Mouse (Mus musculus): ENCODE measurements around the gene Hypk.

Gene Hypk

DNA sequence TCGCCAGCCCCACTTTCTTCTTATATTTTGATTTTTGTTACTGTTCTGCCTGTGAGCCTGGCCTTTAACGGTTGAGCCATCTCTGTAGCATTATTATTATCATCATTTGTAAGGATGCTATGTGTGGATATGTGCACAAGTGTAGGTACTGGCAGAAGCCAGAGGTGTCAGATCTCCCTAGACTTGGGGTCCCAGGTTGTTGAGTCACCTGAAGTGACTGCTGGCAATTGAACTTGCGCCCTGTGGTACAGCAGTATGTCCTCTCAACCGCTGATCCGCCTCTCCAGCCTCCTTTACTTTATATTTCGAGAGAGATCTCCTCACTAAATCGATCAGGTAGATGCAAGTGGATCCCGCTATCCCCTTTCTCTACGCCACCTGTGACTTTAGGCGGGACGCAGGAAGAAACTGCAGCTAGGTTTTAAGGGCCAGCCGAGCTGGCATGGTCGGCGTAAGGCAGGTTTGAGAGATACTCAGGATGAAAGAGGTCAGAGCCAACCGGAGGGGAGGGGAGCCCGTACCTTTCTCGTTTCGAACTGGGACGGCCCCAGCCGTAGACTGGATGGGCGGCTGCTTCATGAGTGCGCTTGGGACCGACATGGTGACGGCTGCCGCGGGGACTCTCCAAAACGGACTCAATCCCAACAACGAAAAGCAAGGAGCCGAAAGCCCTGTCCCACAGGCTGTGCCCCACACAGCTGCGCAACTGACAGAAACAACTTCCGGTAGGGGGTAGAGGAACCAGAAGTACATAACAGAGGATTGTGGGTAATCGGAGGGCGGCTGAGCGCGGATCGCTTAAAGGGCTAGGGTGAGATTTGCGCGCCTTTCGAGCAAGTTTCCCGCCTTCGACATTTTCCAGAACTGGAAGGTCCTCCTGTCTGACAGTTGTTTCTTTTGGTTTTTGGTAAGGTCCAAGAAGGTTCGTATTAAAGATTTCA, 53.1 kb downstream of the Hypk start, which contains the start of the genes Mfap1a and Wdr76:
Gene Mfap1a (minus strand): TSS at position 724 of the 941 bp plus-strand sequence.
Gene Wdr76 (plus strand): TSS at position 782 of the 941 bp plus-strand sequence.
- peak; percentile 82 for DNase-seq (ENCODE audit: low read depth, low spot score)

DNA sequence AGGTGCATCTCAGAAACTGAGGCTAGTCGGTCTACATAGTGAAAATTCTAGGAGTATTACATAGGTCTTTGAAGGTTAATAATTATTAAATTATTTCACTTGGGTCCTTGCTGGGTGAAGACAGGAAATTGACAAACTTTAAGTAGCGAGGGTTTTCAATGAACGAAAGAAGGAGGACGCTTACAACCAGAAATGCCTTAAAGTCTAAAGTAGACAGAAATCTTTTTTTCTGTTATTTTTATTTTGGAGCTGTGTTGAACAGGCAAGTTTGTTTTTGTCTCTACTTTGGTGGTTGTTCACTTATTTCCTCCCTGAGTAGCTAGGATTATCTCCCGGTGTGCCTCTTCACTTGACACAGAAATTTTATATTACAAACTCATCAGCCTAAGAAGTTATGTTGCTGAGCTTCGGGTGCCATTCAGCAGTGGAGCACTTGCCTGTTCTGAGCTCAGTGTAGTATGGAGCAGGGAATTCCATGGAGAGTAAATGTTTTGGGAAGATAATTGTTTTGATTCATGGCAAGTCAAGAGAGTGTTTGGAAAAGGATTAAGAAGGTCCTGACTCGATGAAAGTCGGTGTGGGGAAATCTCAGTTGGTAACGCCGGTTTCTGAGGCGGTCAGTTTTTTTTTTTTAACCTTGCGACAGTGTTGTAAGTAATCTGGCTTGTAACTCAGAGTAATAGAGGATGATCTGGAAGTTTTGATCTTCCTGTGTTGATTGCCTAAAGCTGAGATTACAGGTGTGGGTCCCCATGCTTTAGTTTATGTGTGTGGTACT, 54.3 kb downstream of the Hypk start:
- DNase-seq (ENCODE audit: low read depth, low spot score) = no peak

DNA sequence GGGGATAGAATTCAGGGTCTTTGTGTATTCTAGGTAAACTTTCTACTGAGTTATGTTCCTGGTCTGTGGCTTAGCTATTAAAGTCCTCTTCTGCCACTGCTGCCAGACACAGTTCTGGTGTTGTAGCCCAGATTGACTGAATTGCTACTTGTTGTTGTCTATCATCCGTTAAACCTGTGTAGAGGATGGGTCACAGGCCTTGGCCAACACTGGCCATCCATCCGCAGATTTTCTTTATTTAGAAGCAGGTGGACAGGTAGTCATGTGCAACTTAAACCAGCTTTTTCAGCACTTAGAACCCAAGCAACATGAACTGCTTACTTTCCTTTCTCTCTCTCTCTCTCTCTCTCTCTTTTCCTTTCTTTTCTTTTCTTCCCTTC, 54.9 kb downstream of the Hypk start:
- no peak for DNase-seq (ENCODE audit: low read depth, low spot score)

All from skeletal muscle tissue, adult 2 months (tissue).